In the genomic region with DNA sequence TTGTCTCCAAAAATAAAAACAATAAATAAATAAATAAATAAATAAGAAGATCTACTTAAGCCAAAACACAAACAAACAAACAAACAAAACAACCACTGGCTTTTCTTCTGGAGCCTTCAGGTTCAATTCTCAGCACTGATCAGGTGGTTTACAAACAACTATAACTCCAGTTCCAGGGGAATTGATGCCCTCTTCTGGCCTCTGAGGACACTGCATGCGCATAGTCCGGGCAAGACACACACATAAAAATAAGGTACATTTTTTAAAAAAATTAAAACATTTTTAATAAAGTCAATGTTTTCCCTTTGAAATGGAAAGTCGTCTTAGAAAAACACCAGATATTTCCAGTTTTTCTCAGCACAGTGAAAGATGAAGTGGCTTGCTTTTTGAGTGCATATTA, we compare ENCODE assay signal across 23 mouse cellular contexts. TPM values are rescaled to one million over a fixed set of nuclear protein-coding genes. Genes with fewer than 3 reads are reported as not detected.
DNase-seq lines count a peak whose midpoint lies in the region; ATAC-seq and TF ChIP-seq lines count a peak whose summit lies in the region.
"Had no signal": no experiment of that assay in that cellular context is flagged by ENCODE, and none has a peak within 500 bp of the region (broad histone marks: within the 10 kb centered on the region; RNA-seq: fewer than 3 reads in every experiment).

No protein-coding gene starts in this region.

- no peak for ATAC-seq in lung, embryonic 14.5 days (ENCODE audit: insufficient read depth)
- ATAC-seq: liver, postnatal 0 days had no signal

- no peaks in the 10 kb centered on the region for H3K4me1 ChIP-seq in lung, embryonic 14.5 days (ENCODE audit: insufficient read depth)
- no peaks in the 10 kb centered on the region for H3K4me1 ChIP-seq in embryonic facial prominence, embryonic 10.5 days
- H3K4me1 ChIP-seq: forebrain, embryonic 10.5 days; heart, embryonic 10.5 days; hindbrain, embryonic 13.5 days; neural tube, embryonic 12.5 days had no signal

- no peaks in the 10 kb centered on the region for H3K36me3 ChIP-seq in lung, embryonic 14.5 days (ENCODE audit: insufficient read depth)
- no peaks in the 10 kb centered on the region for H3K36me3 ChIP-seq in embryonic facial prominence, embryonic 10.5 days (replicated peaks)
- H3K36me3 ChIP-seq: forebrain, embryonic 10.5 days; heart, embryonic 10.5 days; hindbrain, embryonic 13.5 days; neural tube, embryonic 12.5 days had no signal

- H3K9me3 ChIP-seq in lung, embryonic 14.5 days (ENCODE audit: low read depth, low read length): no peaks in the 10 kb centered on the region
- no peaks in the 10 kb centered on the region for H3K9me3 ChIP-seq in embryonic facial prominence, embryonic 10.5 days
- H3K9me3 ChIP-seq: forebrain, embryonic 10.5 days; heart, embryonic 10.5 days; hindbrain, embryonic 13.5 days; neural tube, embryonic 12.5 days had no signal

- no peak overlapping the region for H3K27ac ChIP-seq in gastrocnemius, adult 2 months
- H3K27ac ChIP-seq in lung, embryonic 14.5 days (ENCODE audit: low read depth): no peak overlapping the region
- no peak overlapping the region for H3K27ac ChIP-seq in embryonic facial prominence, embryonic 10.5 days (replicated peaks)
- H3K27ac ChIP-seq: forebrain, embryonic 10.5 days; heart, embryonic 10.5 days; hindbrain, embryonic 13.5 days; neural tube, embryonic 12.5 days had no signal

- no peak overlapping the region for H3K9ac ChIP-seq in lung, embryonic 14.5 days
- H3K9ac ChIP-seq: hindbrain, embryonic 13.5 days; liver, postnatal 0 days; neural tube, embryonic 12.5 days had no signal

- 83% methylated on average over 3 of the region's 3 CpGs for WGBS in lung, embryonic 14.5 days
- WGBS in embryonic facial prominence, embryonic 10.5 days: 85% methylated on average over 3 of the region's 3 CpGs

- no peaks in the 10 kb centered on the region for H3K27me3 ChIP-seq in lung, embryonic 14.5 days (ENCODE audit: insufficient read depth, low read length)
- no peaks in the 10 kb centered on the region for H3K27me3 ChIP-seq in embryonic facial prominence, embryonic 10.5 days (replicated peaks; ENCODE audit: low read depth, poor library complexity, severe bottlenecking)
- H3K27me3 ChIP-seq: hindbrain, embryonic 13.5 days; neural tube, embryonic 12.5 days had no signal

- DNase-seq in gastrocnemius, adult 2 months: no peak
- no peak for DNase-seq in gastrocnemius, adult 8-10 months (ENCODE audit: low spot score in 2 of 2)
- no peak for DNase-seq in lung, embryonic 14.5 days
- no peak for DNase-seq in lung, postnatal 4 days
- DNase-seq in A20 (ENCODE audit: low read depth, low spot score): peak; percentile 16
- DNase-seq in ZHBTc4 (ENCODE audit: low read depth, low spot score): peak; percentile 14
- DNase-seq in Muller cell, postnatal 12 days (ENCODE audit: inconsistent ontology term): no peak
- DNase-seq in embryonic facial prominence, embryonic 10.5 days (ENCODE audit: low spot score): no peak
- DNase-seq: adrenal gland, postnatal 10 days; cerebellum, adult 18-20 months; gastrocnemius, postnatal 25 days; heart, postnatal 10 days; kidney, adult 18-20 months; kidney, postnatal 25 days; layer of hippocampus, adult 9-11 months; liver, postnatal 0 days; spleen, adult 18-20 months; thymus, postnatal 36 days had no signal

- H3K4me3 ChIP-seq in gastrocnemius, adult 2 months: no peak overlapping the region
- H3K4me3 ChIP-seq in lung, embryonic 14.5 days (ENCODE audit: low read depth, low read length): no peak overlapping the region
- H3K4me3 ChIP-seq in embryonic facial prominence, embryonic 10.5 days: no peak overlapping the region
- H3K4me3 ChIP-seq: forebrain, embryonic 10.5 days; heart, embryonic 10.5 days; hindbrain, embryonic 13.5 days; neural tube, embryonic 12.5 days had no signal

- TF ChIP-seq CTCF in gastrocnemius, adult 2 months (IDR thresholded peaks at IDR 0.05): peak; percentile 25; the same call in 1 of the 2 replicates
- peak; percentile 38 for TF ChIP-seq CTCF in lung, embryonic 14.5 days (IDR thresholded peaks at IDR 0.05; ENCODE audit: low read depth)

- intact Hi-C loops in gastrocnemius, adult 2 months (cut with DNase I): loop anchor here (10.0 kb wide), 2 partner anchors 168 to 348 kb away; no protein-coding TSS in a partner anchor

- H3K4me2 ChIP-seq in lung, embryonic 14.5 days: no peak overlapping the region
- H3K4me2 ChIP-seq: hindbrain, embryonic 13.5 days; neural tube, embryonic 12.5 days had no signal

RNA-seq across cellular contexts. Expression of gene Musk, which starts 33.4 kb away (rescaled TPM):
- total RNA-seq in gastrocnemius, adult 2 months (2021): 10 to 100 TPM; 20.4 to 66.6 TPM
- 10 to 100 TPM; 26.9 to 58.0 (median 40.6) TPM for total RNA-seq in gastrocnemius, adult 8-10 months (2022)
- polyA plus RNA-seq in lung, embryonic 14.5 days (2014; fragmentation: Nextera tagmentation; extraction: Ambion mirVana): not detected in 2 replicates
- 0.08 and 0.22 TPM in 2 replicates for polyA plus RNA-seq in embryonic facial prominence, embryonic 10.5 days (2016; fragmentation: Nextera tagmentation; extraction: Ambion mirVana)
- total RNA-seq: monocyte, adult 5-6 weeks had no signal
- polyA plus RNA-seq: heart, embryonic 10.5 days had no signal

RNA-seq across cellular contexts. Expression of gene Svep1, which starts 45.7 kb away (rescaled TPM):
- total RNA-seq in gastrocnemius, adult 2 months (2021): 1 to 10 TPM; 5.1 to 7.5 TPM
- total RNA-seq in gastrocnemius, adult 8-10 months (2022): 1 to 10 TPM; 3.3 to 6.4 (median 4.0) TPM
- 16.4 and 17.6 TPM in 2 replicates for polyA plus RNA-seq in lung, embryonic 14.5 days (2014; fragmentation: Nextera tagmentation; extraction: Ambion mirVana)
- polyA plus RNA-seq in embryonic facial prominence, embryonic 10.5 days (2016; fragmentation: Nextera tagmentation; extraction: Ambion mirVana): 3.2 and 3.3 TPM in 2 replicates
- total RNA-seq: monocyte, adult 5-6 weeks had no signal

Comparison
In these comparisons a context has a peak if more than half of its experiments do, and no peak if none do; other contexts are left out.
1. DNase-seq: peak in A20 (single experiment) and ZHBTc4 (single experiment); none in gastrocnemius, adult 2 months (single experiment), gastrocnemius, adult 8-10 months (0 of 2), lung, embryonic 14.5 days (single experiment), lung, postnatal 4 days (0 of 2), Muller cell, postnatal 12 days (single experiment) and embryonic facial prominence, embryonic 10.5 days (single experiment).